Mouse (Mus musculus) ES-Bruce4 (cell line): Measurements from ENCODE around the gene Man1a2.

Experiments used
- CTCF ChIP-seq: IDR thresholded peaks from one replicate; pipeline ENCODE4 v1.8.1; 2011; ENCODE audit warnings: low read depth, low read length
- POLR2A ChIP-seq: IDR thresholded peaks from one replicate; pipeline ENCODE4 v1.8.1; 2011; ENCODE audit warnings: low read length; ENCODE audit not compliant: insufficient read depth

DNA sequence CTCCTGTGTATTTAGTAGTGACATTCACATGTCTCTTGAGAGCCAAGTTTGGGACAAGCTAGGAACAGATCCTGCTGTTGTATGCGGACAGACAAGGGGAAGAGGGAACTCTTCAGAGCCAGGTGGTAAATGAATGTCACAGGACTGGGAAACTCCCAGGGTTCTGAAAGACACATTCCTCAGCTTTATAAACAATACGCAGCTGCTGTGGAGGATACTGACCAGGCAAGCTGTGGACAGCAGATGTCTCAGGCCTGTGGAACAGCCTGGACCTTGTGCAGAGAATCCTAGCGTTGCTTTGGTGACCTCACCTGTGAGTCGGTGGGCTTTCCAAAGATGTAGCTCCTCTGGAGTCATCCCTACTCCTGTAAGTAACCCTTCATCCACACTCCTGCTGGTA is 21.8 kb upstream of the Man1a2 start:
- TF ChIP-seq CTCF (no peak), POLR2A (no peak)
